Mouse (Mus musculus): ENCODE measurements around the gene Olfr1357.

Olfr1357 gene

DNA sequence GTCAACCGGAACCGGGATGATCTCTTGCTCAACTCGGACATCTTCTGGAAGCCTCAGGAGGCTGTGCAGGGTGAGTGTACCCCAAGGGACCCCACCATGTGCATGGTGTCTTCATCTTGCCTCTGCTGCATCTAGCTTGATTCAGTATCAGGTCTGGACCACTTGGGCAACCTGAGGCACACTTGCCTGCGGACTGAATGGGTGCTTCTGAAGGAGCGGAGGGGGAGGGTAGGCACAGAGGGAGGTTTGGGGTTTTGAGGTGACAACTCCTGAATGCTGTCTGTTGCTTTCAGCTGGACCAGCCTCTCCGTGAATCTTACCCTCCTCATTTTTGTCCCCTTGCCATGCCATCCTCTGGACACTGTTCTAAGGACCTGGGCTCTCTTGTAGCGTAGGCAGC, 36.8 kb downstream of the Olfr1357 start:
- in situ Hi-C loops (cut with MboI, MseI): no loop called here

- in situ Hi-C loops (cut with MboI, MseI): loop anchor here (10.0 kb wide), 1 partner anchor 1337 kb away; the partner anchor contains the start of genes Gm26602 and Kiss1r
These were observed 39.7 kb downstream of the Olfr1357 start for GRCm38 (mm10) chr10:78578204-78578603.

GRCm38 (mm10) chr10:78576435-78577184, 41.3 kb downstream of the Olfr1357 start:
- in situ Hi-C loops (cut with MboI, MseI): loop anchor here (10.0 kb wide), 1 partner anchor 1338 kb away; the partner anchor contains the start of genes Gm26602 and Kiss1r

DNA sequence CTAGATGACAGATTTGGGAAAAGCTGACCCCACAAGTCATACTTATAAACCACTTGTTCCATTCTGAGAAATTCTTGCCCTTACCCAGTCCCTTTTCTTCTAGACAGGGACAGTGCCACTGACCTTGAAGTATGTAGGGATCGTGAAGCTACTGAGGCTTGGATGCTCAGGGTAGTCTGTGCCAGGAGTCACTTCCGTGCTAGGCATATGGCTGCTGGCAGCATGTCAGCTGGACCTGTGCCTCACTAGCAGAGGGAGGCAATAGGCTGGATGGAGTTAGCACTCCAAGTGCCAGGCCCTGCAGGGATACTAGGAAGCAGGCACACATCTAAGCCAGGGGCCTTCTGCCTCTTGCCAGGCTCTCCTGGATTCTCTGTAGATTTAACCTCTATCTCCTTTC, 42.2 kb downstream of the Olfr1357 start:
- in situ Hi-C loops (cut with MboI, MseI): loop anchor here (10.0 kb wide), 1 partner anchor 1339 kb away; the partner anchor contains the start of genes Gm26602 and Kiss1r

DNA sequence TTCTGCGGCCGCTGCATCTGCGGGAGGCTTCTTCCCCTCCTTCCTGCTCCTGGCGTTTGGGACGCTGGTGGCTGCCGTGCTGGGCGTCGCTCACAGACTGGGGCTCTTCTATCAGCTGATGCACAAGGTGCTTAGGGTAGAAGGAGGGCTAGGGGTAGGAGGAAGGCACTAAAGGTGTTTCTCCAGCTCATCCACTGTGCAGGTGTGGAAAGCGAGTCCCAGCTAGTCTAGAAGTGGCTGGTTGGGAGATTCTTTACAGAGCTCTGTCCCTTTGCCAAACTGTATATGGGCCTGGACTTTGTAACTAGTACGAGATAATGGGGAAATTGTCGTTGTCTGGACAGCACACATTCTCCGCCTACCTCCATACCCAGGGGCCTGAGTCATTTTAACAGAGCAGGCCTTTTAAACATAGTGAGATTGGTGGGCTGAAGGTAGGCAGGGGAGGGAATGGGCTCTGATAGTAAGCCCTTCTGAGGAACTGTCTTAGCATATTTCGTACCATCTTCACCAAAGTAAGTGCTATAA, 42.7 kb downstream of the Olfr1357 start:
- in situ Hi-C loops (cut with MboI, MseI): loop anchor here (10.0 kb wide), 1 partner anchor 1340 kb away; the partner anchor contains the start of genes Gm26602 and Kiss1r

DNA sequence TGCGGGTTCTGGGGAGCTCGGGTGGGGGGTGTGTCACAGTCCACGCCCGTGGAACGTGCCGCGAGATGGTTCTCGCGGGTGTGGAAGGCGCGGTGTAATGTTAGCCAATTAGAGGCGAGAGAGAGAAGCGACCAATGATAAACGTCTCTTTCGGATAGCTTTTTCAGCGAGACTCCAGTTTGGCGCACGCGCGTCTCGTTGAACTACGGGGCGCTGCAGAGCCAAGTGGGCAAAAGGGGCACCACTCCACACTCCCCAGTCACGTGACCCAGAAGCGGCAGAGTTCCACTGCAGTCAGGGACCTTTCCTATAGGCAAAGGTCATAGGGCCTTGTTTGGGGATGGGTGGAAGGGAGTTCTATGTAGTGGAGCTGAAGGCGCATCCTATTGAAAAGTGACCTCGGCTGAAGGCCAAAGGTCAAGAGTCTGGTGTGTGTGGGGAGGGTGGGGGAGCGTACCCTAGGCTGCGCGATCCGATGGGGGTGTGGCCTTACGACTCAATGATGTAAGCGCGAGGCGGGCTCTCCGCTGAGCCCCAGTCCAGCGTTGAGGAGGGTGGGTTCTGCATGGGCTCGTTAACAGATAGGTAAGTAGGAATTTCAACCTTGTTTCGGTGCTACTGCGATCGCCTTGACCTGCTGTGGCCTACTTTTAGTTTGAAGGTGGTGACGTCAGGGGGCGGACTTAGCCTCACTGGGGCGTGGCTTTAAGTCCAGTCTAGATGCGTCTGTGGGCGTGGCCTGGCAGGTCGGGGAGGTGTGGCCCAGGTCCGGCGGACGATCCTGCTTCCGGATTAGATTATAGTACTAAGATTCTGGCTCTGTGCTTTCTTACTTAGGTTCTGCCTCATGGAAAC, 43.4 kb downstream of the Olfr1357 start, which contains the start of gene Ilvbl:
Gene Ilvbl, plus strand, starts transcription at position 97 of the 855 bp plus-strand sequence.
- in situ Hi-C loops (cut with MboI, MseI): loop anchor here (10.0 kb wide), 1 partner anchor 1340 kb away; the partner anchor contains the start of genes Gm26602 and Kiss1r

- in situ Hi-C loops (cut with MboI, MseI): loop anchor here (10.0 kb wide), 1 partner anchor 1342 kb away; the partner anchor contains the start of genes Gm26602 and Kiss1r
These were observed 44.6 kb downstream of the Olfr1357 start for GRCm38 (mm10) chr10:78573226-78573625.

- in situ Hi-C loops (cut with MboI, MseI): loop anchor here (10.0 kb wide), 1 partner anchor 1344 kb away; the partner anchor contains the start of genes Gm26602 and Kiss1r
These were observed 47.0 kb downstream of the Olfr1357 start for GRCm38 (mm10) chr10:78570897-78571296.

DNA sequence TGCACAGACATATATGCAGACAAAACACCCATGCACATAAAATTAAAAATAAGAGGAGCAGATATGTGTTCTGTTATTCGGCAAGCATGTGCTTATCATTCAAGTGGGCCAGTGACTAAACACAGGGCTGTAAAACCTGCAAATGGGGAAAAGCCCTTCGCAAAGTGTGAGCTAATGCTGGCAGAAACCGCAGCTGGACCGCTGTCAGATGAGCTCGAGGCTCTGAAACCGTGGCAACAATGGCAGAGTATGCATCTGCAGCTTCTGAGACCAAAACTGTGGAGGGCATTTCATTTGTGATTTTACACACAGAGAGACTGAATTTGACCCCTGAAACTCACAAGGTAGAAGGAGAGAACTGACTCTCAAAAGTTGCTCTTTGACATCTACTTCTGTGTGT, 47.5 kb downstream of the Olfr1357 start:
- in situ Hi-C loops (cut with MboI, MseI): loop anchor here (10.0 kb wide), 1 partner anchor 1344 kb away; the partner anchor contains the start of genes Gm26602 and Kiss1r

DNA sequence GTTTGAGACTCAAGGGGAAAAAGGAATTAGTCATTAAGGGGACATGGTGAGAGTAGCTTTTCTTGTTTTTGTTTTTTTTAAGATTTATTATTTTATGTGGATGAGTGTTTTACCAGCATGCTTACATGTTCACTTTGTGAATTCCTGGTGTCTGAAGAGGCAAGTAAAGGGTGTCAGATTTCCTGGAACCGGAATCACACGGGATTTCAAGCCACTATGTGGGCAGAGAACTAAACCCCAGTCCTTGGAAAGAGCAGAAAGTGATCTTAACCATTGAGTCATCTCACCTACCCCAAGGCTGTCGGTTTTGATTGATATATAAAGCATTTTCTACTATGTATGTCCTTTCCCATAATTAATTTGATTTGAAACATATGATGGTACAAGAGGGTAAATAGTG, 48.2 kb downstream of the Olfr1357 start:
- in situ Hi-C loops (cut with MboI, MseI): loop anchor here (10.0 kb wide), 1 partner anchor 1345 kb away; the partner anchor contains the start of genes Gm26602 and Kiss1r

GRCm38 (mm10) chr10:78569191-78569590, 48.7 kb downstream of the Olfr1357 start:
- in situ Hi-C loops (cut with MboI, MseI): no loop called here

DNA sequence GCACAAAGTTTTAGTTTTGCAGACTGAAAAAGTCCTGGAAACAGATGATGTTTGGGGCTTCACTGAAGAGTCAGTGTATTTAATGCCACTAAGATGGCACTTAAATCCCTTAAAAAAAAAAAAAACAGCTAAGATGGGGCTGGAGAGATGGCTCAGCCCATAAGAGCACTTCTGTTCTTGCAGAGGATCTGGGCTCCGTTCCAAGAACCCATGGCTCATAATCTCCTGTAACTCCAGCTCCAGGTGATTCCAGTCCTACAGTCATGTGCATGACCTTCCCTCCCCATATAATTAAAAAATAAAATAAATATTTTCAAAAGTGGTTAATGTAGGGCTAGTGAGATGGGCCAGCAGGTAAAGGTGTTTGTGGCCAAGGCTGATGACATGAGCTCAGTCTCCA, 52.8 kb downstream of the Olfr1357 start:
- in situ Hi-C loops (cut with MboI, MseI): no loop called here
